Mouse (Mus musculus) liver, adult 2 months (tissue): ENCODE data around the gene Sycn. TPM values are rescaled to one million over a fixed set of nuclear protein-coding genes. Genes with fewer than 3 reads are reported as not detected.

Experiments
- DNase-seq: peaks from one replicate; pipeline ENCODE4 v3.0.0-alpha.2; 2011; ENCODE audit warnings: low read depth, low spot score; ENCODE audit errors: extremely low read depth
- H3K27ac ChIP-seq: fragments of 200-500 bp; replicated peaks from 2 replicates; pipeline ENCODE4 v1.5.1; 2012; ENCODE audit warnings: low read depth, mild to moderate bottlenecking, control low read depth, inconsistent platforms, low read length; ENCODE audit not compliant: insufficient read depth
- H3K27me3 ChIP-seq: fragments of 200-500 bp; 2 replicates; pipeline ENCODE4 v1.6.1; 2012; ENCODE audit warnings: mild to moderate bottlenecking, moderate library complexity, low read length, inconsistent platforms; ENCODE audit not compliant: control insufficient read depth, insufficient read depth
- H3K36me3 ChIP-seq: fragments of 200-500 bp; 2 replicates; pipeline ENCODE4 v1.6.1; 2012; ENCODE audit warnings: low read length, inconsistent platforms; ENCODE audit not compliant: control insufficient read depth, insufficient read depth
- H3K4me1 ChIP-seq: fragments of 200-500 bp; 2 replicates; pipeline ENCODE4 v1.6.1; 2011; ENCODE audit warnings: low read length; ENCODE audit not compliant: control insufficient read depth, insufficient read depth
- H3K4me3 ChIP-seq: fragments of 200-500 bp; 2 replicates; pipeline ENCODE4 v1.5.1; 2011; ENCODE audit warnings: low read depth, mild to moderate bottlenecking, control low read depth, low read length, moderate library complexity; ENCODE audit not compliant: insufficient read depth
- H3K79me2 ChIP-seq: fragments of 200-500 bp; 2 replicates; pipeline ENCODE4 v1.6.1; 2012; ENCODE audit warnings: inconsistent platforms, mild to moderate bottlenecking, low read length, moderate library complexity; ENCODE audit not compliant: control insufficient read depth, insufficient read depth
- H3K9ac ChIP-seq: fragments of 200-500 bp; 2 replicates; pipeline ENCODE4 v1.6.1; 2012; ENCODE audit warnings: low read depth, mild to moderate bottlenecking, control low read depth, inconsistent platforms, low read length
- CTCF ChIP-seq: fragments of 200-500 bp; IDR thresholded peaks from 2 replicates; pipeline ENCODE4 v1.5.1; 2011; ENCODE audit warnings: low read depth, low read length, control low read depth
- POLR2A ChIP-seq: fragments of 200-500 bp; IDR thresholded peaks from 2 replicates; pipeline ENCODE4 v1.6.1; 2011; ENCODE audit warnings: low read length, control low read depth; ENCODE audit not compliant: insufficient read depth; ENCODE audit errors: extremely low read depth
- WGBS: fragments of 180-500 bp; shearing (Covaris S2); methylation state at CpG from one replicate; pipeline ENCODE4 v1.1.7; 2018; 5-methylcytosine and 5-hydroxymethylcytosine counted together
- polyA plus RNA-seq: library from polyadenylated mRNA; depleted of rRNA; stranded (reverse); fragments of >200 nt; gene quantifications from 2 replicates; pipeline ENCODE4 v1.2.3, GENCODE M21; 2012
- total RNA-seq: library from RNA; depleted of rRNA; stranded (reverse); fragments of >200 nt; gene quantifications from 2 replicates; pipeline ENCODE4 v1.2.3, GENCODE M21; 2014

The Sycn gene
- total and polyA plus RNA-seq, 2 experiments: 1.4 to 16.4 TPM

DNA sequence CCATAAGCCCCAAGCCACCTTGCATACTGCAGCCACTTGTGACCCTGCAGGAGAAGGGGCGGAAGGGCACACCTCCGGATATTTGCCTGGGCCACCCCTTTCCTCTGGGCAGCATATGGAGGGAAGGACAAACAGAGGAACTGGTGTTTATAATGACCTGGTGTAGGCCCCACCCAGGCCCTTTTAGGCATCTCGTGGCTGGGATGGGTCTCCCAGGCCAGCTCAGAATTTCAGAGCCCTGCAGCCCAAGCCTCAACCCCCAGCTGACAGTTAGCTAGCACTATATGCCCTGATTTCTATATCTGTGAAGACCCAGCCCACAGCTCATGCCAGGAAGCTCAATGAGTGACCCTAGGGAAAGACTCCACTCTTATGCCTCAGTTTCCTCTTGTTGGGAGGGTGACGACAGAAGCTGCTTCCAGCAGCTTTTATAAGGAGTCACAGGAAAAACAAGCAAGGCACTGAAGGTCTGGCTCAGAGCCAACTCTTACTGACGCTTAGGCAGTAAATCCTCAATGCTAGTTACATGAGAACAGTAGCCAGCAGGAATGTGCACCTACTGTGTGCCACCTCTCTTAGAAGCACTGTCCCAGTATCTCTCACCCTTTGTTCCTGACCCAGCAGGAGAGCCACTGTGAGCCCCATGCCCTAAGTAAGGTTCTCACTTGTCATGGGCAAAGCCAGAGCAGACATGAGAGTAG, 30.4 kb downstream of the Sycn start:
- Histone ChIP-seq H3K36me3 (no peaks in the 10 kb centered on the region), H3K27ac (no peak overlapping the region), H3K4me3 (no peak overlapping the region), H3K27me3 (no peaks in the 10 kb centered on the region), H3K79me2 (0 out of 2 replicates have a peak, but pooled peaks cover 2% of the 10 kb centered on the region), H3K4me1 (peaks cover 16% of the 10 kb centered on the region), H3K9ac (no peak overlapping the region)
- 17% methylated on average over 5 of the region's 5 CpGs for WGBS
- peak; percentile 46 for DNase-seq
- TF ChIP-seq CTCF: no peak
- no peak for TF ChIP-seq POLR2A

DNA sequence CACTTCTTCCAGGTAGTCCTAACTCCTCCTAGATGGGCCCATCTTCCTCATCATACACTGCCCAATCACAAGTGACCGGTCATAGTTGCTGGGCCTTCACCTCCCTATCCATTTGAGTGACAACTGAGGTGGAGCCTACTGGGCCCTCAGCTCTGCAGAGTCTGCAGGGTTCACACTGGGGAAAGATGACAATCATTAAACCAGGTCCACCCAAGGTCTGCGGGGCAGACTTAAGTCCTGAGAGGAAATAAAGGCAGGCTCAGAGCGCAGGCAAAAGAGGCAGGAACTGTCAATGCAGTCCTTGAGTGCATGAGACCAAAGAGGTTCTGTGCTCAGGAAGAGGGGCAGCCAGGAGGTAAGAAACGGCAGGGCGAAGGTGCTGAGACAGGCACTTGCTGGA, 32.0 kb downstream of the Sycn start:
- WGBS: 64% methylated on average over 5 of the region's 5 CpGs
- peak; percentile 53 for DNase-seq
- TF ChIP-seq CTCF (no peak), POLR2A (no peak)
- Histone ChIP-seq H3K4me1 (peaks cover 16% of the 10 kb centered on the region), H3K36me3 (no peaks in the 10 kb centered on the region), H3K4me3 (no peak overlapping the region), H3K9ac (no peak overlapping the region), H3K27me3 (no peaks in the 10 kb centered on the region), H3K79me2 (peaks cover 10% of the 10 kb centered on the region), H3K27ac (no peak overlapping the region)

DNA sequence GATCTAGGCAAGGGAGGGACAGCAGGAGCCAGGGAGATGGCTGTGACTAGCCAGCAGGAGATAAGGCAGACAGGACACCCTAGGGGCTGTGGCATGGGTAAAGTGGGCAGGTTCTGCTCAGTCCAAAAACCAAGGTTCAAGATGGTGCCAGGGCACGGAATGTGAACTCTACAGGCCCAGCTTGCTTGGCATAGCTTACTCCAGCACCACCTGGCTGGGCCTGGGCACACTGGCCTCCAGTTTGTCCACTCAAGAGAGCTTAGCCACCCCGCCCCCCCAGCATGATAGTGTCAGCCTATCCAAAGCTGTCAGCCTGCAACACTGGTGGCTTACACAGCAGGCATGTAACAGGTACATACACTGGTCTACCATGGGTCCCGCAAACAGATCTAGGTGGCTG, 32.6 kb downstream of the Sycn start:
- H3K27ac ChIP-seq: no peak overlapping the region
- H3K4me1 ChIP-seq: peaks cover 17% of the 10 kb centered on the region
- TF ChIP-seq CTCF (no peak), POLR2A (no peak)
- H3K79me2 ChIP-seq: peaks cover 16% of the 10 kb centered on the region
- WGBS: 71% methylated on average over 3 of the region's 3 CpGs
- H3K36me3 ChIP-seq: no peaks in the 10 kb centered on the region
- DNase-seq: peak; percentile 69
- no peak overlapping the region for H3K9ac ChIP-seq
- H3K27me3 ChIP-seq: no peaks in the 10 kb centered on the region
- H3K4me3 ChIP-seq: no peak overlapping the region

DNA sequence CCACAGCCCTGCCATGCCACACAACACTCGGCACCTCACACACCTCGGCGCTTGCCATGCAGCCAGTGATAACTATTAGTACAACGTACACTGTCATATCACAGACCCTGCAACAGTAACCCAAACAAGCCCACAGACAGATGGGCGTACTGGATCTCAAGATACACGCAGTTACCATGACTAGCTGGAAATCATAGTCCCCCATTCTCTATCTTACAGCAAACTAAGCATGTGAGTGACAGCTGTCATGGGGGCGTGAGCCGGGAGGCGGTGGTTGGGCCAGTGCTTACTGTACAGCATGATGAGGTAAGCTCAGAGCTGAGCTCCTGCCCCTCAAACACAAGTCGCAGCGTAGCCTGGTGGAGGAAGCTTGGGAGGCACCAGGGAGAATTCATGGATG, 34.9 kb downstream of the Sycn start:
- Histone ChIP-seq H3K27me3 (no peaks in the 10 kb centered on the region), H3K36me3 (no peaks in the 10 kb centered on the region), H3K79me2 (peaks cover 36% of the 10 kb centered on the region), H3K4me3 (no peak overlapping the region), H3K27ac (no peak overlapping the region), H3K4me1 (peaks cover 12% of the 10 kb centered on the region), H3K9ac (no peak overlapping the region)
- DNase-seq: no peak
- WGBS: 94% methylated on average over 11 of the region's 11 CpGs
- TF ChIP-seq POLR2A (no peak), CTCF (no peak)

DNA sequence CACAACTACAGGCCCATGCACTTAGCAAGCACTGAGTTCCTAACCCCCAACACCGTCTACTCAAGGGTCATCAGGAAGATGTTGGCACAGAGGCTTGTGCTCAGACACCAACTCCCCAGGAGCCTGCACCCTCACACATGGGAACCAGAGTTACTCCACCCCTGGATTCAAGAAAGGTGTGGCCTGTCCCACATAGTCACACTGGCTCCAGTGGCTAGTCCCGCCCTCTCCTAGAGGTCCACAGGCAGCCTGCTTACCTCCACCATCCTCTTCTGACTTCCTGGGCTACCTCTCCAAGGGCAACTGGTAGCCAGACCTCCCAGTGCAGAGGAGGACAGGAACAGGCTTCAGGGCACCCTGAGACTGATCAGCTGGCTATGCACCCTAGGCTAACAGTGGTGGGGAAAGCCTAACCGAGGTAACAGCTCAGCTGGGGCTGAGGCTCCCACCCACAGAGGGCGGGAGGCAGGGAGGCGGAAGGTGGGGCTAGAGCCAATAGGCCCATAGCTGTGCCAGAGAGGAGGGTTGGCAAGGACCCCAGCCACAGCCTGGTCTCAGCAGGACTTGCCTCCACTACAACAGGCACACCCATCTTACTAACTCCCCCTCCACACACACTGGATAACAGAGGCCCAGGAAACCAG, 35.7 kb downstream of the Sycn start:
- Histone ChIP-seq H3K4me1 (0 out of 2 replicates have a peak, but pooled peaks cover 7% of the 10 kb centered on the region), H3K27ac (no peak overlapping the region), H3K9ac (no peak overlapping the region), H3K27me3 (no peaks in the 10 kb centered on the region), H3K4me3 (no peak overlapping the region), H3K36me3 (no peaks in the 10 kb centered on the region), H3K79me2 (peaks cover 43% of the 10 kb centered on the region)
- DNase-seq: no peak
- 79% methylated on average over 5 of the region's 5 CpGs for WGBS
- TF ChIP-seq CTCF (no peak), POLR2A (no peak)
